Mouse (Mus musculus) intestine, postnatal 0 days (tissue): ENCODE measurements at regions not wholly inside any gene's neighbourhood (a gene's known extent, or its start where the extent isn't known, plus 50 kb on each side); places are given as distances from the start of the nearest gene placed in this dataset.

Source experiments
- ATAC-seq: fragments of 200-750 bp; cut with Nextera tagmentation; 2 replicates; pipeline ENCODE4 v1.8.0; 2017; ENCODE audit warnings: mild to moderate bottlenecking, moderate TSS enrichment, moderate library complexity
- H3K27ac ChIP-seq: fragments of 300-500 bp; sonication (generic); 2 replicates; pipeline ENCODE4 v1.5.1; 2014; ENCODE audit warnings: mild to moderate bottlenecking, low read depth, low read length, moderate library complexity
- H3K27me3 ChIP-seq: fragments of 300-500 bp; sonication (generic); replicated peaks from 2 replicates; pipeline ENCODE4 v1.6.1; 2014; ENCODE audit warnings: low read length, mixed read lengths; ENCODE audit not compliant: control insufficient read depth, insufficient read depth
- H3K36me3 ChIP-seq: fragments of 300-500 bp; sonication (generic); 2 replicates; pipeline ENCODE4 v1.6.1; 2014; ENCODE audit warnings: mild to moderate bottlenecking, moderate library complexity; ENCODE audit not compliant: control insufficient read depth, insufficient read depth
- H3K4me1 ChIP-seq: fragments of 300-500 bp; sonication (generic); replicated peaks from 2 replicates; pipeline ENCODE4 v1.6.1; 2014; ENCODE audit warnings: antibody characterized with exemption, low read length, mixed read lengths; ENCODE audit not compliant: control insufficient read depth, insufficient read depth
- H3K4me2 ChIP-seq: fragments of 300-500 bp; sonication (generic); replicated peaks from 2 replicates; pipeline ENCODE4 v1.6.1; 2014; ENCODE audit warnings: low read depth, mild to moderate bottlenecking, moderate library complexity
- H3K4me3 ChIP-seq: fragments of 300-500 bp; sonication (generic); 2 replicates; pipeline ENCODE4 v1.5.1; 2014; ENCODE audit warnings: low read depth, low read length
- H3K9ac ChIP-seq: fragments of 300-500 bp; sonication (generic); 2 replicates; pipeline ENCODE4 v1.6.1; 2014; ENCODE audit warnings: mild to moderate bottlenecking, low read depth, low read length
- H3K9me3 ChIP-seq: fragments of 300-500 bp; sonication (generic); 2 replicates; pipeline ENCODE4 v1.6.1; 2016; ENCODE audit warnings: mixed run types; ENCODE audit not compliant: control insufficient read depth
- CTCF ChIP-seq: sonication (generic); IDR thresholded peaks from 2 replicates; pipeline ENCODE4 v1.5.1; 2016; ENCODE audit warnings: low read depth, mild to moderate bottlenecking, control low read depth, antibody characterized with exemption, moderate library complexity
- WGBS: fragments of 180-500 bp; shearing (Covaris S2); extraction: QIAGEN DNeasy Blood & Tissue Kit; methylation state at CpG from one replicate; pipeline ENCODE4 v1.1.7; 2014; 5-methylcytosine and 5-hydroxymethylcytosine counted together

GRCm38 (mm10) chr2:178606733-178607132 is 176.4 kb downstream of the Cdh26 start:
- Histone ChIP-seq H3K36me3 (no peaks in the 10 kb centered on the region), H3K9me3 (no peaks in the 10 kb centered on the region), H3K9ac (no peak overlapping the region), H3K4me1 (no peaks in the 10 kb centered on the region), H3K27me3 (no peaks in the 10 kb centered on the region; the same call in 1 of the 2 replicates), H3K27ac (no peak overlapping the region), H3K4me2 (no peak overlapping the region), H3K4me3 (no peak overlapping the region)
- 42% methylated on average over 4 of the region's 4 CpGs for WGBS
- no peak for TF ChIP-seq CTCF
- 0 out of 2 replicates have a peak, but pooled peaks have one; percentile 6 for ATAC-seq

DNA sequence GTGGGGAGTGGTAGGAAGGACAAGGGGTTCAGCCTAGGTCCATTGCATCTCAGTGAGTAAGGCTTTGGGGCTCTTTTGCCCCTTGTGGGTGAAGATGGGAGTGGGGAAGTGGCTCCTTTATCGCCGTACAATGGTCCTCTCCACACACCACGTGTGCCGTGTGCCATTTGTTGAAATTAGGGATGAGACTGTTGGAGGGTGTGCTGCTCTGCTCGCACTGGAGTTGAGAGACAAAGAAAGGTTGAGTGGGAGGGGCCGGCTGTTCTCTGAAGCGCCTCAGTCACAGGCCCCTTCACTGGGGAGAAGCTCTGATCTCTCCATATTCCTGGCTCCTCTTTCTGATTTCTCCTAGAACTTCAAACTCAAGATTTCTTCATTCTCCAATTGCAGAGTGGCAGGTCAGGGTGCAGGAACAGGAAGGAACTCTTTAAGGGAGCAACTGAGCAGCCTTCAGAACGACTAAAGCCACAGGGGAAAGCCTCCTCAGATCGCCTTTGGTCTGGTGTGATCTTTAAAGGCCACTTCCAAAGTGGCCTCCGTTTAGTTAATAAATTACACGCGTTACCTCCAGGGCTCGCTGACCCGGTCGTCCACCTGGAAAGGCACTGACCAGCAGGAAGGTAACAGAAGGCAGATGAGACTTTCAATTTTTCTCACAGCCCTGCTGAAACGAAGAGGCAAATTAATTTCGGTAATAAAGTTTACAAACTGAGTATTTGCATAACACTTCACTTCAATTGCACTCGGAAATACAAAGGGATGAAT is 180.1 kb downstream of the Cdh26 start:
- WGBS: 43% methylated on average over 18 of the region's 18 CpGs
- no peak overlapping the region for H3K4me2 ChIP-seq
- H3K36me3 ChIP-seq: no peaks in the 10 kb centered on the region
- ATAC-seq: no peak
- H3K9ac ChIP-seq: no peak overlapping the region
- H3K9me3 ChIP-seq: no peaks in the 10 kb centered on the region
- no peaks in the 10 kb centered on the region for H3K27me3 ChIP-seq
- no peak overlapping the region for H3K4me3 ChIP-seq
- H3K27ac ChIP-seq: no peak overlapping the region
- H3K4me1 ChIP-seq: no peaks in the 10 kb centered on the region
- TF ChIP-seq CTCF: no peak

GRCm38 (mm10) chr2:178614761-178615160 is 184.4 kb downstream of the Cdh26 start:
- Histone ChIP-seq H3K9ac (no peak overlapping the region), H3K4me2 (no peak overlapping the region), H3K27ac (no peak overlapping the region), H3K4me3 (no peak overlapping the region), H3K4me1 (no peaks in the 10 kb centered on the region), H3K27me3 (no peaks in the 10 kb centered on the region), H3K9me3 (no peaks in the 10 kb centered on the region), H3K36me3 (no peaks in the 10 kb centered on the region)
- no peak for TF ChIP-seq CTCF
- ATAC-seq: no peak
- 74% methylated on average over 7 of the region's 7 CpGs for WGBS

- Histone ChIP-seq H3K27ac (no peak overlapping the region), H3K4me3 (no peak overlapping the region), H3K4me2 (no peak overlapping the region), H3K27me3 (peaks cover 6% of the 10 kb centered on the region; the same call in 1 of the 2 replicates), H3K4me1 (no peaks in the 10 kb centered on the region), H3K9me3 (no peaks in the 10 kb centered on the region), H3K9ac (no peak overlapping the region), H3K36me3 (no peaks in the 10 kb centered on the region)
- ATAC-seq: no peak
- WGBS: 48% methylated on average over 3 of the region's 3 CpGs
- no peak for TF ChIP-seq CTCF
Measured at GRCm38 (mm10) chr2:178622801-178623200, 192.5 kb downstream of the Cdh26 start.

GRCm38 (mm10) chr2:178624475-178624874 is 194.1 kb downstream of the Cdh26 start:
- H3K9me3 ChIP-seq: no peaks in the 10 kb centered on the region
- H3K36me3 ChIP-seq: no peaks in the 10 kb centered on the region
- WGBS: 84% methylated on average over 3 of the region's 3 CpGs
- no peak overlapping the region for H3K4me2 ChIP-seq
- no peak overlapping the region for H3K27ac ChIP-seq
- H3K27me3 ChIP-seq: peaks cover 6% of the 10 kb centered on the region; the same call in 1 of the 2 replicates
- no peak for ATAC-seq
- H3K9ac ChIP-seq: no peak overlapping the region
- TF ChIP-seq CTCF: no peak
- H3K4me3 ChIP-seq: no peak overlapping the region
- no peaks in the 10 kb centered on the region for H3K4me1 ChIP-seq

DNA sequence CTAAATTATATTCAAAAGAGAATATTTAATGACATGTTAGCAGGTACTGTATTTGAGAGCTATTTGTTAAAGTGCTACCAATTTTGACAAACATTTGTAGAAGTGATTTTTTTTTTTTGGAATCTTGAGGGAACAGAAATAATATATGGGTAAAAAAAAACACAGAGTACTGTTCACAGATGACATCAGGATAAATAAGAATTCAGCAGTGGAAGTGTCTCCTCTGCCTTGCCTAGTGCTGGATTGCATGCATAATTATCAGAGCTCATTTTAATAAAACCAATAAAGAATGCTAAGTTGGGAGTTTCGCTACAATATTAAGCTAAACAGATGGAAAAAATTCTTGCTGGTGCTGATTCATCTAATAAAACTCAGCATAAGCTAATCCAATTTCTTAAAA is 194.6 kb downstream of the Cdh26 start:
- no peak overlapping the region for H3K4me3 ChIP-seq
- 82% methylated on average over 1 of the region's 1 CpGs for WGBS
- no peaks in the 10 kb centered on the region for H3K36me3 ChIP-seq
- no peaks in the 10 kb centered on the region for H3K4me1 ChIP-seq
- TF ChIP-seq CTCF: no peak
- ATAC-seq: no peak
- no peak overlapping the region for H3K4me2 ChIP-seq
- no peak overlapping the region for H3K27ac ChIP-seq
- H3K27me3 ChIP-seq: peaks cover 6% of the 10 kb centered on the region; the same call in 1 of the 2 replicates
- no peaks in the 10 kb centered on the region for H3K9me3 ChIP-seq
- no peak overlapping the region for H3K9ac ChIP-seq
